ENCODE assay signal across 10 mouse cellular contexts in genomic region chrX:71106392-71106791, GRCm38 (mm10). TPM values are rescaled to one million over a fixed set of nuclear protein-coding genes. Genes with fewer than 3 reads are reported as not detected.
DNase-seq lines count a peak whose midpoint lies in the region; ATAC-seq lines count a peak whose summit lies in the region.
"Had no signal": no experiment of that assay in that cellular context is flagged by ENCODE, and none has a peak within 500 bp of the region (broad histone marks: within the 10 kb centered on the region; RNA-seq: fewer than 3 reads in every experiment).

No protein-coding gene starts in this region.

- H3K27me3 ChIP-seq in embryonic facial prominence, embryonic 10.5 days (replicated peaks; ENCODE audit: low read depth, poor library complexity, severe bottlenecking) = peaks cover 63% of the 10 kb centered on the region
- no peaks in the 10 kb centered on the region for H3K27me3 ChIP-seq in midbrain, embryonic 11.5 days (ENCODE audit: control insufficient read depth, insufficient read depth, low read length)
- H3K27me3 ChIP-seq: stomach, embryonic 15.5 days had no signal

- H3K9ac ChIP-seq in midbrain, embryonic 11.5 days (ENCODE audit: low read length) = no peak overlapping the region
- H3K9ac ChIP-seq: stomach, embryonic 15.5 days had no signal

- DNase-seq in urinary bladder, postnatal 36 days (ENCODE audit: low spot score in 2 of 2) = peak; percentile 11 to 39
- DNase-seq in urinary bladder, postnatal 25 days (ENCODE audit: low spot score) = no peak
- DNase-seq in frontal cortex, postnatal 36 days (ENCODE audit: low spot score in 2 of 2) = peak; percentile 37 to 41
- peak; percentile 37 to 50 for DNase-seq in left cerebral cortex, adult 18-20 months (ENCODE audit: low spot score in 2 of 2)
- no peak for DNase-seq in embryonic facial prominence, embryonic 10.5 days (ENCODE audit: low spot score)
- no peak for DNase-seq in spleen, postnatal 36 days (ENCODE audit: low spot score in 2 of 2)
- no peak for DNase-seq in midbrain, embryonic 11.5 days (ENCODE audit: low spot score, missing footprints)

- no peak overlapping the region for H3K4me3 ChIP-seq in embryonic facial prominence, embryonic 10.5 days
- H3K4me3 ChIP-seq in midbrain, embryonic 11.5 days (ENCODE audit: low read depth, low read length) = no peak overlapping the region
- H3K4me3 ChIP-seq: megakaryocyte, embryonic 14.5 days; stomach, embryonic 15.5 days had no signal

- no peaks in the 10 kb centered on the region for H3K4me1 ChIP-seq in embryonic facial prominence, embryonic 10.5 days
- no peaks in the 10 kb centered on the region for H3K4me1 ChIP-seq in midbrain, embryonic 11.5 days (ENCODE audit: control insufficient read depth, insufficient read depth, low read length)
- H3K4me1 ChIP-seq: megakaryocyte, embryonic 14.5 days; stomach, embryonic 15.5 days had no signal

- no peak for ATAC-seq in midbrain, embryonic 11.5 days (ENCODE audit: low FRiP score)

- H3K36me3 ChIP-seq in embryonic facial prominence, embryonic 10.5 days (replicated peaks) = no peaks in the 10 kb centered on the region
- H3K36me3 ChIP-seq in midbrain, embryonic 11.5 days (ENCODE audit: control insufficient read depth, insufficient read depth, low read length) = no peaks in the 10 kb centered on the region
- H3K36me3 ChIP-seq: stomach, embryonic 15.5 days had no signal

- no peaks in the 10 kb centered on the region for H3K9me3 ChIP-seq in embryonic facial prominence, embryonic 10.5 days
- H3K9me3 ChIP-seq in midbrain, embryonic 11.5 days (ENCODE audit: control insufficient read depth, low read length) = no peaks in the 10 kb centered on the region
- H3K9me3 ChIP-seq: megakaryocyte, embryonic 14.5 days; stomach, embryonic 15.5 days had no signal

- no peak overlapping the region for H3K4me2 ChIP-seq in midbrain, embryonic 11.5 days
- H3K4me2 ChIP-seq: stomach, embryonic 15.5 days had no signal

- WGBS in embryonic facial prominence, embryonic 10.5 days = 86% methylated on average over 4 of the region's 4 CpGs
- 69% methylated on average over 4 of the region's 4 CpGs for WGBS in midbrain, embryonic 11.5 days

- H3K27ac ChIP-seq in embryonic facial prominence, embryonic 10.5 days (replicated peaks) = no peak overlapping the region
- H3K27ac ChIP-seq in midbrain, embryonic 11.5 days (ENCODE audit: low read depth, low read length) = no peak overlapping the region
- H3K27ac ChIP-seq: kidney, postnatal 0 days; stomach, embryonic 15.5 days had no signal

RNA-seq across cellular contexts. Expression of gene Mamld1, which starts 56.3 kb away (rescaled TPM):
- 10 to 100 TPM; 30.0 to 40.4 TPM for total RNA-seq in left cerebral cortex, adult 18-20 months (2021)
- 1.3 and 1.5 TPM in 2 replicates for polyA plus RNA-seq in embryonic facial prominence, embryonic 10.5 days (2016; fragmentation: Nextera tagmentation; extraction: Ambion mirVana)
- 8.3 and 8.6 TPM in 2 replicates for polyA plus RNA-seq in midbrain, embryonic 11.5 days (2014; fragmentation: Nextera tagmentation; extraction: Ambion mirVana)

Comparison
In these comparisons a context has a peak if more than half of its experiments do, and no peak if none do; other contexts are left out.
1. DNase-seq: peak in urinary bladder, postnatal 36 days (2 of 2), frontal cortex, postnatal 36 days (2 of 2) and left cerebral cortex, adult 18-20 months (2 of 2); none in urinary bladder, postnatal 25 days (single experiment), embryonic facial prominence, embryonic 10.5 days (single experiment), spleen, postnatal 36 days (0 of 2) and midbrain, embryonic 11.5 days (single experiment).